Mouse (Mus musculus) neural tube, embryonic 13.5 days (tissue): ENCODE measurements around the gene Izumo4. TPM values are rescaled to one million over a fixed set of nuclear protein-coding genes. Genes with fewer than 3 reads are reported as not detected.

ENCODE experiments used
- ATAC-seq: fragments of 200-750 bp; cut with Nextera tagmentation; 2 replicates; pipeline ENCODE4 v1.8.0; 2017; ENCODE audit warnings: low read depth, mild to moderate bottlenecking, moderate TSS enrichment, moderate library complexity
- H3K27ac ChIP-seq: fragments of 300-500 bp; sonication (generic); replicated peaks from 2 replicates; pipeline ENCODE4 v1.5.1; 2015; ENCODE audit warnings: moderate library complexity, mild to moderate bottlenecking, inconsistent platforms
- H3K27me3 ChIP-seq: fragments of 300-500 bp; sonication (generic); 2 replicates; pipeline ENCODE4 v1.6.1; 2015; ENCODE audit warnings: mild to moderate bottlenecking, inconsistent platforms
- H3K36me3 ChIP-seq: fragments of 300-500 bp; sonication (generic); 2 replicates; pipeline ENCODE4 v1.6.1; 2015; ENCODE audit warnings: mild to moderate bottlenecking, inconsistent platforms
- H3K4me1 ChIP-seq: fragments of 300-500 bp; sonication (generic); replicated peaks from 2 replicates; pipeline ENCODE4 v1.6.1; 2015; ENCODE audit warnings: inconsistent platforms
- H3K4me2 ChIP-seq: fragments of 300-500 bp; sonication (generic); 2 replicates; pipeline ENCODE4 v1.6.1; 2015; ENCODE audit warnings: inconsistent platforms, mild to moderate bottlenecking, moderate library complexity
- H3K4me3 ChIP-seq: fragments of 300-500 bp; sonication (generic); 2 replicates; pipeline ENCODE4 v1.5.1; 2015; ENCODE audit warnings: mild to moderate bottlenecking, inconsistent platforms
- H3K9ac ChIP-seq: fragments of 300-500 bp; sonication (generic); 2 replicates; pipeline ENCODE4 v1.6.1; 2015; ENCODE audit warnings: moderate library complexity, mild to moderate bottlenecking, inconsistent platforms
- H3K9me3 ChIP-seq: fragments of 300-500 bp; sonication (generic); 2 replicates; pipeline ENCODE4 v1.6.1; 2016; ENCODE audit warnings: inconsistent platforms
- WGBS: fragments of 180-500 bp; shearing (Covaris S2); methylation state at CpG from one replicate; pipeline ENCODE4 v1.1.7; 2015; 5-methylcytosine and 5-hydroxymethylcytosine counted together
- polyA plus RNA-seq: library from polyadenylated mRNA; unstranded; fragments of >200 nt; fragmentation: Nextera tagmentation; extraction: Ambion mirVana; gene quantifications from 2 replicates; pipeline ENCODE4 v1.2.1, GENCODE M21; 2015

The Izumo4 gene
- polyA plus RNA-seq, 1 experiment from 2014 or later, result 39.1 TPM

DNA sequence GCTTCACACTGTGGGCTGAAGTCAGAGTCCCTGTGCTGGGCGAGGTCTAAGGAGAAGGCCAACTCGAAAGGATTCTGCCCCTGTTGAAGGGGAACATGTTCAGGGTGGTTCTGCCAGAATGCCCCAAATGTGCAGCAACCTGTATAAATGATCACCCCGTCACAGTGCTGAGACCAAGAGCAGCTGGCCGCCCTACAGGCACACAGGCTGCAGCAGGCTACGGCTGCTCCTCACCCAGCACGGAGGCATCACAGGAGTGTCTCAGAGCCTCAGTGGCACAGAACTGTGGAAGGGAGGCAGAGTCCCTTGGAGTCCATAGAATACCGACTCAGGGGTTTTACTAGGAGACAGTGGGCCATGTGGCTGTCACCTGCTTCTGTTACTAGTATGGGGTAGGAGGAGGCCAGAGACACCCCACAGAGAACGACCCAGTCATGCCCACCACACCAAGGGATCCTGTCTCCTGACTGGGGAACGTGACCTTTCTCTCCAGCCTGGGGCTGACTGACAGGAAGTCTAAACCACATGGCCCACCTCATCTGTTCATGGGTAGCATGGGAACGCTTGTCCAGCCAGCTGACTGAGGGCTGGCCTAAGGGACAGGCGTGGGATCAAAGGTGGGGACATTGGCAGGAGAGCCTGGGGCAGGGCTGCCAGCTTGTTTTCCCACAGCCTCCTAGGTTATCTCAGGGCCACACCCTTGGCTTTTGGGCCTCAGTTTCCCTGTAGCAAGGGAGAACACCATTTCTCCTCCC, 29.9 kb upstream of the Izumo4 start:
- peaks cover 57% of the 10 kb centered on the region for H3K36me3 ChIP-seq
- peaks cover 55% of the 10 kb centered on the region for H3K4me1 ChIP-seq

DNA sequence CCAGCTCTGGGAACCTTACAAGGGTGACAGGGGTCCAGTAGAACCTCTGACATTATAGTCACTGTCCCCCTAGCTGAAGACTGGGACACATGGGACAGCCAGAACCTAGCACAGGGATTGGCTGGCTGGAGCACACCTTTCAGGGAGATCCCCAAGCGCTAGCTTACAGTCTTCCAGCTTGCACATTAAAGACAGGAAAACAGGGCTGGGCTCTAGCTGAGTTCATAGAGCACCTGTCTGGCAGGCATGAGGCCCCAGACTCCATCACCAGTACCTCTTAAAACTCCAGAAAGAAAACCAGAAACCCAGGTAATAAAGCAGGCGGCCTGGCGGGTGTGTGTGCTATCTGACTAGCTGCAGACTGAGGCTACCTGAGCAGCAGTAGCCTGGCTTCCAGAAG, 28.3 kb upstream of the Izumo4 start:
- peak overlapping the region; percentile 99 for H3K4me3 ChIP-seq
- no peaks in the 10 kb centered on the region for H3K9me3 ChIP-seq
- peak overlapping the region; percentile 86 for H3K4me2 ChIP-seq
- no peaks in the 10 kb centered on the region for H3K27me3 ChIP-seq
- peaks cover 41% of the 10 kb centered on the region for H3K36me3 ChIP-seq
- H3K27ac ChIP-seq, result no peak overlapping the region
- H3K4me1 ChIP-seq, result peaks cover 71% of the 10 kb centered on the region
- peak overlapping the region; percentile 98 for H3K9ac ChIP-seq
- WGBS, result 85% methylated on average over 3 of the region's 3 CpGs
- ATAC-seq, result no peak

More for the DNA sequence above, 29.9 kb upstream of the Izumo4 start:
- Histone ChIP-seq H3K27ac (no peak overlapping the region), H3K9me3 (no peaks in the 10 kb centered on the region), H3K27me3 (no peaks in the 10 kb centered on the region), H3K4me2 (0 out of 2 replicates have a peak overlapping the region, but pooled peaks have one; percentile 1), H3K4me3 (no peak overlapping the region), H3K9ac (peak overlapping the region; percentile 98; the same call in 1 of the 2 replicates)
- WGBS, result 80% methylated on average over 11 of the region's 11 CpGs
- no peak for ATAC-seq

DNA sequence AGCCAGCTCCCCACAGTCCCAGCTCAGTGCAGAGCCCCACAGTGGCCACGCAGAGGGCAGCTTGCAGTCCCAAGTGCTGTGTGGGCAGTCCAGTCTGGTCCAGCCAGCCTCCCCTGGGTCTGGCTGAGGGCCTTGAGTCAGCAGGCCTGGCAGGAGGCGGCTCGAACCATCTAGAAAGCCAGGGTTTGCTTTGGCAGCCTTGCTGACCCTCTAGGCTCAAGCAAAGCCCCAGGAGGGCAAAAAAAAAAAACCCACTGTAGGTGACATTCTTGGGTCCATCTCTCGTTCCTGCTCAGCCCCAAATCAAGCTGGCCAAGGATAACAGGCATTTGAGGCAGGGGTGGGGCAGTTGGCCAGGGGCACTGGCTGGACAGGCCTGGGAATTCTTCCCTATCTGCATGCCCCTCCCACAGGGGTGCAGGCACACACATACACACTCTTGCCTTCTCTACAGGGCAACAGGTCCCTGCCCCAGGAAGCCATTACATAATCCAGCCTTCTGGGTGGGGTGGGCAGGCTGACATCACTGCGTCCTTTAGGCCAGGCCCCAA, 27.7 kb upstream of the Izumo4 start:
- WGBS, result 72% methylated on average over 5 of the region's 5 CpGs

DNA sequence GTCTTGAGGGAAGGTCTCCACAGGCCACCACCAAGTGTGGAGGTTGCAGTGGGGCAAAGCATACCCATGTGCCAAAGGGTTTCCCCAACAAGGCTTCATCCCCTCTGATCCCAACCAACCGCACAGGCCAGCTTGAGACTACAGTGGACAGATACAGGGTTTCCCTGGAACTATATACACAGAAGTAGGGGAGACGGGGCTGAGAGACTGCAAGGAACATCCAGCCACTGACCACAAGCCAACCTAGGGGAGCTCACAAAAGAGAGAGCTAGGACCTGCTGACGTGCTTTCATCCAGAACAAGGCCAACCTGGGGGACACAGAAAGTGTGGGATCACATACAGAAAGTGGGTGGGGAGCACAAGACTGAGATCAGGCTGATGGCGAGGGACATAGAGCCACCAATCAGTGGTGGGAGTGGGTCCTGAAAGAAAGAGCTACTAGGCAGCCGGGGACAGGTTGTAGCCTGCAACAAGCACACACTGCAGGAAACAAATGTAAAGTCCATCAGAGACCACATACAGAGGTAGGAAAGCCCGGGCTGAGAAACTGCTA, 27.1 kb upstream of the Izumo4 start:
- 25% methylated on average over 6 of the region's 6 CpGs for WGBS
- H3K4me1 ChIP-seq, result peaks cover 81% of the 10 kb centered on the region
- no peak for ATAC-seq
- no peaks in the 10 kb centered on the region for H3K9me3 ChIP-seq
- peaks cover 28% of the 10 kb centered on the region for H3K36me3 ChIP-seq
- H3K4me2 ChIP-seq, result peak overlapping the region; percentile 86
- H3K9ac ChIP-seq, result peak overlapping the region; percentile 98
- no peaks in the 10 kb centered on the region for H3K27me3 ChIP-seq
- H3K27ac ChIP-seq, result peak overlapping the region; percentile 88
- H3K4me3 ChIP-seq, result peak overlapping the region; percentile 99

More for the DNA sequence above, 27.7 kb upstream of the Izumo4 start:
- Histone ChIP-seq H3K9ac (peak overlapping the region; percentile 98), H3K4me3 (peak overlapping the region; percentile 99), H3K27me3 (no peaks in the 10 kb centered on the region), H3K4me1 (peaks cover 76% of the 10 kb centered on the region), H3K36me3 (peaks cover 35% of the 10 kb centered on the region), H3K27ac (no peak overlapping the region), H3K4me2 (peak overlapping the region; percentile 86), H3K9me3 (no peaks in the 10 kb centered on the region)
- no peak for ATAC-seq

DNA sequence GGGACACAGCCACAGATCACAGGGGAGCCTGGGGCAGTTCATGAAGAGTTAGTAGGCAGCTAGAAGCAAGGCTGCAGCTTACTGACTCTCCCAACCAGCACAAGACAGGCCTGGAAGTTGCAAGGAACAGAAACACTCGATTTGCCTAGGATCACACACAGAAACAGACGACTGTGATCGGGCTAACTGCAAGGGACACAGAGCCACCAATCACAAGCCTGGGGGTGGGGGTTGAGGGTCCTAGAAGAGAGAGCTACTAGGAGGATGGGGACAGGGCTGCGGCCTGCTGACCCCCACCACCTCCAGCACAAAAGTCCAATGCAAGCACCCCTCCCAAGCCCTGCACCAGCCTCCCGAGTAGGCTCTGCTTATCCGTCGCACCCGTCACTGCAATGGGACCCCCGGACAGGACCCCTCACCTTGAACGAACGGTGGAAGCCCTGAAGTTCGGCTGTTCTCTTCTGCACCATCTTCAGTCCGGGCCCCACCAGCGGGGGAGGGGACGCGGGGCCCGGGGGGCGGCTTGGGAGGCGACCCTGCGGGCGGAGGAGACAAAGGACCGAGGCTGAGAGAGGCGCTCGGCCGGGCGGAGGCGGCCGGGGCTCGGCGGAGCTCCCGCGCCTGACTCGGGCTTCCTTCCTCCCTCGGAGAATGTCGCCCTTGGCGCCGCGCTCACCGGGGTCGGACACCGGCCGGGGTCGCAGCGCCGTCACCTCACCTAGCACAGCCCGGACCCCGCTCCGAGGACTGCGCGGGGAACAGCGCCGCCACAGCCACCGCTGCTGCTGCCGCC, 26.4 kb upstream of the Izumo4 start:
- peaks cover 22% of the 10 kb centered on the region for H3K36me3 ChIP-seq
- H3K9me3 ChIP-seq, result no peaks in the 10 kb centered on the region
- H3K4me1 ChIP-seq, result peaks cover 79% of the 10 kb centered on the region
- WGBS, result under 1% methylated on average over 42 of the region's 54 CpGs
- peak overlapping the region; percentile 98 for H3K9ac ChIP-seq
- H3K4me3 ChIP-seq, result peak overlapping the region; percentile 99
- peak overlapping the region; percentile 86 for H3K4me2 ChIP-seq
- H3K27ac ChIP-seq, result peak overlapping the region; percentile 88
- no peaks in the 10 kb centered on the region for H3K27me3 ChIP-seq
- ATAC-seq, result peak; percentile 33

DNA sequence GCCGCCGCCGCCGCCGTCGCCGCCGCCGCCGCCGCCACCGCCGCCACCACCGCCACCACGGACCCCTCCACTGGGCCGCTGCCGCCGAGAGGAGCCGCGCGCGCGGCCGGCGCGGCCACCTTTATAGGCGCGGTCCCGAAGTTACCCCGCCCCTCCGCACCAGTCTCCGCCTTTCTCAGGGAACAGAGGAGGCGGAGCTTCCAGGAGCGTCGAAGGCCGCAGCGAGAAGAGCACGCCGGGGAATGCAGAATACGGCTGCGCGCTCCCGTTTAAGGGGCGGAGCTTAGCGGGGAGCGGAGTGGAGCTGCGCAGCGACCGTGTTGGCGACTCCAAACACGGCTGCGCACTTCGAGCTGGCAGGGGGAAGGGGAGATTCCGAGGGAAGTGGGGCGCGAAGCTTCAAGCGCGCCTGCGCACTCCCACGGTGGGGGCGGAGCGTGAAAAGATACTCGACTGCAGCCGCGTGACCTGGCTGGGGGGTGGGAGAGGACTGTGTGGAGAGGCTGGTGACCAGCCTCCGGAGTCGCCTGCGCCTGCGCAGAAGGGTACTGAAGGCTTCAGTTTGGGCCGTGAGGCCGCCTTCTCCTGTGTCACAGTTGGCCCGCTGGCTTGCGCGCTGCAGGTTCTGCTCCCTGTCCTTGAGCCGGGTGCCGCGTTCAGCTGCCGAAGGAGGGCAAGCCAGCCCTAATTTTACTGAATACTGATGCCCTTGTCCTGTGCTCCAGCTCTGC, 25.6 kb upstream of the Izumo4 start:
- peak overlapping the region; percentile 97 for H3K27ac ChIP-seq
- H3K4me1 ChIP-seq, result peaks cover 77% of the 10 kb centered on the region
- H3K4me3 ChIP-seq, result peak overlapping the region; percentile 99
- peak; percentile 92 for ATAC-seq
- no peaks in the 10 kb centered on the region for H3K27me3 ChIP-seq
- peaks cover 14% of the 10 kb centered on the region for H3K36me3 ChIP-seq
- H3K9ac ChIP-seq, result peak overlapping the region; percentile 98
- under 1% methylated on average over 63 of the region's 78 CpGs for WGBS
- peak overlapping the region; percentile 86 for H3K4me2 ChIP-seq
- no peaks in the 10 kb centered on the region for H3K9me3 ChIP-seq

DNA sequence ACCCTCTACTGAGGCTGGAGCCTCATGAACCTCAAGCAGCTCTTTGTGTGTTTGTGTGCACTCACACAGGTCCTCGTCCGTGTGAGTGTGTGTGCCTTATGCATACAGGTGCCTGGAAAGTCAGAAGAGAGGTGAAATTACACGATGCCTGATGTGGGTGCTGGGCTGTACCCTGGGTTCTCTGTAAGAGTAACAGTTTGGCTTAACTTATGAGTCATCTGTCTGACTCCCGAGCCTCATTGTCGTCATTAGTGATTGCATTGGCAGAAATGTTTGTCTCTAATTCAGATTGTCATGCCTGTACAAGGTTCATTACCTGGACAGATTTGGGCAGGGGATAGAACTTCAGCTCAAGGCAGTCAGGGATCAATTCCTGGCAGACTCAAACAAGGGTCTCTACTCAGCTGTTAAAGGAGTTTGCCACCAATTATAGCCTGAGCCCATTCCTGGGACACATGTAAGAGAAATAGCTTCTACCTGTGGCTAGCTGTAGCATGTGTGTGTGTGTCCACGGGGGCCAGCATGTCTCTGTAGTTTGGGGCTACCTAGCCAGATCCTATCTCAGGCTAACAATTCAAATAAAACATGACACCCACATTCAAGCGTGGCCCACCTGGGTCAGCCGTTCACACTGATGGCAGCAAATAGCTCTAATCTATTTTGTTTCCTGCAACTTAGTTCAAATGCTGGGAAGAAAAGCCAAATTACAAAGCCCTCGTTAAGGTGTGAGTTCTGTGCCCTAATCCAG, 24.7 kb upstream of the Izumo4 start:
- H3K36me3 ChIP-seq, result peaks cover 5% of the 10 kb centered on the region; the same call in 1 of the 2 replicates
- peaks cover 68% of the 10 kb centered on the region for H3K4me1 ChIP-seq
- H3K27ac ChIP-seq, result peak overlapping the region; percentile 97
- H3K4me3 ChIP-seq, result peak overlapping the region; percentile 99
- H3K27me3 ChIP-seq, result no peaks in the 10 kb centered on the region
- H3K4me2 ChIP-seq, result peak overlapping the region; percentile 64
- no peaks in the 10 kb centered on the region for H3K9me3 ChIP-seq
- peak; percentile 7 for ATAC-seq
- 43% methylated on average over 9 of the region's 9 CpGs for WGBS
- peak overlapping the region; percentile 84 for H3K9ac ChIP-seq

DNA sequence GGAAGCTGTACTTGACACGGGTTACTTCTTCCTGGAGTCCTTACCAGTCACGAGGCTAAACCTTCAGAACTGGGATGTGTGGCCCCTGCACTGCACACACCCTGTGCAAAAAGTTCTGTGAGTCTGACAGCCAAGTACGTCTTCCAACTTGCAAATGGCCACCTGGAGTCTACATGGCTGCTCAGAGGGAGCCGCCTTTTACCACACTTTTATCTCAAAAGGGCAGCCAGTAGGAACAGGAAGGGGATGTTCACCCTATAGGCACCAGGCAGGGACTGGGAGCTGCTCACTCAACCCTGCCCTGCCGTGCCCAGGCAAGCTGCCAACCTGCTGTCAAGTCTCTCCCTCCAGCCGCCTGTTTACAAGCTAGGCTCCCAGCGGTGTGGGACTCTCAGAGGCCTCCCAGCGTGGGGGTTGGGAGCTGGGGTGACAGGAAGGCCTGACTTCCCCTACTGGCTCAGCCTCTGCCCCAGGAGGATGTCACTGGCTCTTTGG, 24.0 kb upstream of the Izumo4 start, which contains the start of gene Mknk2:
Gene Mknk2 (minus strand): TSS at position 171 of the 495 bp plus-strand sequence.
- ATAC-seq, result 0 out of 2 replicates have a peak, but pooled peaks have one; percentile 1
- Histone ChIP-seq H3K9ac (peak within 1 kb of the TSS; percentile 84), H3K4me3 (peak within 1 kb of the TSS; percentile 99), H3K36me3 (0 out of 2 replicates have a peak, but pooled peaks cover 2% of the 10 kb centered on the region), H3K4me1 (peaks cover 61% of the 10 kb centered on the region), H3K4me2 (peak within 1 kb of the TSS; percentile 64), H3K27me3 (no peaks in the 10 kb centered on the region), H3K9me3 (no peaks in the 10 kb centered on the region), H3K27ac (peak within 1 kb of the TSS; percentile 97)
- 22% methylated on average over 8 of the region's 8 CpGs for WGBS

DNA sequence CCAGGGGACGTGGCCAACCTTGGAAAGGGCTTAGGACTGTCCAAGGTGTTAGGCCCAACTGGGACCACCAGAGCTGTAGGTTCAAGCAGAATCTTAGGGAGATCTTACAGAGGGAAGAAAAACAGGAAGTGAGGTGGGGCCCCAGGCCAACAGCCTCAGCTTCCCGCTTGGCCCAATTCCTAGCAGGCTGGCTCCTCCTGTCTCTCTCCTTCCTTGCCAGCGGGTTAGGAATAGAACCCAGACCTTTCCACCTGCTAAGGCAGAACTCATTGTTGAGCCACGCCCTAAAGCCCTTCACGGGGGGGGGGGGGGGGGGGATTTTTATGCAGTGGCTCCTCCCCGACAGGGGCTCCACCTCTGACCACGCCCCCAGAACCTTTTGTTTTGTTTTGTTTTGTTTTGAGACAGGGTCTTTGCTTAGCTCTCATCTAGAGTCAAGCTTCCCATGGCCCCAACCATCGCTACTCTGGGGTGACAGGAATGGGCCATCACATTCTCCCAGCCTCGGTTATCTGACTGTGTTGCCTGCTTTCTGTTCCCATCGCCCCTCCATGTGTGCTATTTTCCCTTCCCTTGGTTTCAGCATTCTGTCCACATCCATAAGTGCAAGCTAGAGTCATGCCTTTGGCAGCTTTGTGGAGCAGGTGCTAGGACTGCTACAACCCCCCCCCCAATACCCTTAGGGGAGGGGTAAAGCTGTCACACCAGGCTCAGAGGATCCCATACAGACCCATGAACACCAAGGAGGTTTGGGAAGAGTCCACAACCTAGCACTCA, 23.2 kb upstream of the Izumo4 start:
- no peak for ATAC-seq
- Histone ChIP-seq H3K36me3 (peaks cover 9% of the 10 kb centered on the region; the same call in 1 of the 2 replicates), H3K4me2 (peak overlapping the region; percentile 64; the same call in 1 of the 2 replicates), H3K27me3 (no peaks in the 10 kb centered on the region), H3K4me1 (peaks cover 53% of the 10 kb centered on the region), H3K27ac (peak overlapping the region; percentile 97), H3K4me3 (0 out of 2 replicates have a peak overlapping the region, but pooled peaks have one; percentile 1), H3K9ac (peak overlapping the region; percentile 84), H3K9me3 (no peaks in the 10 kb centered on the region)
- WGBS, result 53% methylated on average over 9 of the region's 10 CpGs
